Mouse (Mus musculus): Measurements from ENCODE around the gene Ap1ar.

Gene Ap1ar

GRCm38 (mm10) chr3:127841926-127842325, 4.6 kb upstream of the Ap1ar start:
- DNase-seq (ENCODE audit: low read depth, low spot score), result no peak

GRCm38 (mm10) chr3:127837972-127838644, 785 bp upstream of the Ap1ar start:
- no peak for DNase-seq (ENCODE audit: low read depth, low spot score)

GRCm38 (mm10) chr3:127836798-127837153, 547 bp downstream of the Ap1ar start:
- DNase-seq (ENCODE audit: low read depth, low spot score), result no peak

- DNase-seq (ENCODE audit: low read depth, low spot score), result no peak
These were observed 1.7 kb downstream of the Ap1ar start for GRCm38 (mm10) chr3:127835594-127835993.

- no peak for DNase-seq (ENCODE audit: low read depth, low spot score)
These were observed 3.3 kb downstream of the Ap1ar start for GRCm38 (mm10) chr3:127834040-127834439.

GRCm38 (mm10) chr3:127831079-127831478, 6.2 kb downstream of the Ap1ar start:
- DNase-seq (ENCODE audit: low read depth, low spot score), result no peak

- DNase-seq (ENCODE audit: low read depth, low spot score), result no peak
These were observed 7.1 kb downstream of the Ap1ar start for GRCm38 (mm10) chr3:127830183-127830582.

GRCm38 (mm10) chr3:127827123-127827522, 10.2 kb downstream of the Ap1ar start:
- DNase-seq (ENCODE audit: low read depth, low spot score), result no peak

- DNase-seq (ENCODE audit: low read depth, low spot score), result no peak
These were observed 10.8 kb downstream of the Ap1ar start for GRCm38 (mm10) chr3:127826503-127826902.

- no peak for DNase-seq (ENCODE audit: low read depth, low spot score)
These were observed 13.1 kb downstream of the Ap1ar start for GRCm38 (mm10) chr3:127823886-127824863.

- DNase-seq (ENCODE audit: low read depth, low spot score), result no peak
These were observed 16.1 kb downstream of the Ap1ar start for GRCm38 (mm10) chr3:127821209-127821608.

GRCm38 (mm10) chr3:127820400-127820799, 16.9 kb downstream of the Ap1ar start:
- no peak for DNase-seq (ENCODE audit: low read depth, low spot score)

- no peak for DNase-seq (ENCODE audit: low read depth, low spot score)
These were observed 18.3 kb downstream of the Ap1ar start for GRCm38 (mm10) chr3:127818694-127819663.

- no peak for DNase-seq (ENCODE audit: low read depth, low spot score)
These were observed 20.1 kb downstream of the Ap1ar start for GRCm38 (mm10) chr3:127817120-127817683.

GRCm38 (mm10) chr3:127809103-127809502, 28.2 kb downstream of the Ap1ar start:
- no peak for DNase-seq (ENCODE audit: low read depth, low spot score)

- no peak for DNase-seq (ENCODE audit: low read depth, low spot score)
These were observed 29.5 kb downstream of the Ap1ar start for GRCm38 (mm10) chr3:127807846-127808245.

- DNase-seq (ENCODE audit: low read depth, low spot score), result no peak
These were observed 31.3 kb downstream of the Ap1ar start for GRCm38 (mm10) chr3:127805991-127806390.

GRCm38 (mm10) chr3:127805071-127805470, 32.3 kb downstream of the Ap1ar start:
- no peak for DNase-seq (ENCODE audit: low read depth, low spot score)

- no peak for DNase-seq (ENCODE audit: low read depth, low spot score)
These were observed 32.9 kb downstream of the Ap1ar start for GRCm38 (mm10) chr3:127804439-127804838.

- no peak for DNase-seq (ENCODE audit: low read depth, low spot score)
These were observed 34.5 kb downstream of the Ap1ar start for GRCm38 (mm10) chr3:127802814-127803213.

GRCm38 (mm10) chr3:127801162-127801561, 36.2 kb downstream of the Ap1ar start:
- no peak for DNase-seq (ENCODE audit: low read depth, low spot score)

All from forelimb bud, embryonic 11.5 days (tissue).